Mouse (Mus musculus) heart, embryonic 11.5 days (tissue): ENCODE results near the gene Ticam1. TPM values are rescaled to one million over a fixed set of nuclear protein-coding genes. Genes with fewer than 3 reads are reported as not detected.
A peak's percentile ranks its signal among the peaks of the same experiment; 100 is the strongest.

Source experiments
- ATAC-seq: fragments of 200-750 bp; cut with Nextera tagmentation; replicated peaks from 2 replicates; pipeline ENCODE4 v1.8.0; 2017; ENCODE audit warnings: moderate library complexity; ENCODE audit not compliant: insufficient number of reproducible peaks, low FRiP score, low TSS enrichment
- H3K27ac ChIP-seq: fragments of 300-500 bp; sonication (generic); 2 replicates; pipeline ENCODE4 v1.5.1; 2014; ENCODE audit warnings: mild to moderate bottlenecking, low read depth, low read length
- H3K27me3 ChIP-seq: fragments of 300-500 bp; sonication (generic); 2 replicates; pipeline ENCODE4 v1.6.1; 2014; ENCODE audit warnings: mild to moderate bottlenecking, low read length, mixed read lengths; ENCODE audit not compliant: control insufficient read depth, insufficient read depth
- H3K36me3 ChIP-seq: fragments of 300-500 bp; sonication (generic); 2 replicates; pipeline ENCODE4 v1.6.1; 2014; ENCODE audit warnings: mild to moderate bottlenecking, low read length, moderate library complexity, mixed read lengths; ENCODE audit not compliant: control insufficient read depth, insufficient read depth
- H3K4me1 ChIP-seq: fragments of 300-500 bp; sonication (generic); 2 replicates; pipeline ENCODE4 v1.6.1; 2014; ENCODE audit warnings: low read length; ENCODE audit not compliant: control insufficient read depth, insufficient read depth
- H3K4me2 ChIP-seq: fragments of 300-500 bp; sonication (generic); 2 replicates; pipeline ENCODE4 v1.6.1; 2014; ENCODE audit warnings: mild to moderate bottlenecking, moderate library complexity
- H3K4me3 ChIP-seq: fragments of 300-500 bp; sonication (generic); 2 replicates; pipeline ENCODE4 v1.5.1; 2014; ENCODE audit warnings: low read depth, low read length
- H3K9ac ChIP-seq: fragments of 300-500 bp; sonication (generic); 2 replicates; pipeline ENCODE4 v1.6.1; 2014; ENCODE audit warnings: mild to moderate bottlenecking, low read depth, low read length, moderate library complexity
- H3K9me3 ChIP-seq: fragments of 300-500 bp; sonication (generic); replicated peaks from 2 replicates; pipeline ENCODE4 v1.6.1; 2016; ENCODE audit warnings: low read length; ENCODE audit not compliant: control insufficient read depth
- WGBS: fragments of 180-500 bp; shearing (Covaris S2); extraction: QIAGEN DNeasy Blood & Tissue Kit; methylation state at CpG from one replicate; pipeline ENCODE4 v1.1.7; 2014; ENCODE audit not compliant: insufficient replicate concordance; 5-methylcytosine and 5-hydroxymethylcytosine counted together
- polyA plus RNA-seq: library from polyadenylated mRNA; unstranded; fragments of >200 nt; fragmentation: Nextera tagmentation; extraction: Ambion mirVana; gene quantifications from 2 replicates; pipeline ENCODE4 v1.2.1, GENCODE M21; 2014

The Ticam1 gene
- polyA plus RNA-seq, 1 experiment from 2014 or later = 11.4 TPM

- Histone ChIP-seq H3K27ac (no peak overlapping the region), H3K27me3 (no peaks in the 10 kb centered on the region), H3K4me1 (peaks cover 24% of the 10 kb centered on the region), H3K9ac (no peak overlapping the region), H3K4me3 (no peak overlapping the region), H3K36me3 (peaks cover 40% of the 10 kb centered on the region), H3K9me3 (no peaks in the 10 kb centered on the region), H3K4me2 (no peak overlapping the region)
- WGBS = 92% methylated on average over 11 of the region's 11 CpGs
- ATAC-seq = no peak
Observed at GRCm38 (mm10) chr17:56285995-56286394, 9.4 kb upstream of the Ticam1 start.

GRCm38 (mm10) chr17:56283316-56283715, 6.7 kb upstream of the Ticam1 start:
- Histone ChIP-seq H3K27ac (no peak overlapping the region), H3K36me3 (peaks cover 47% of the 10 kb centered on the region), H3K9me3 (no peaks in the 10 kb centered on the region), H3K27me3 (no peaks in the 10 kb centered on the region), H3K4me1 (peaks cover 8% of the 10 kb centered on the region), H3K4me3 (no peak overlapping the region), H3K4me2 (no peak overlapping the region), H3K9ac (no peak overlapping the region)
- WGBS = 90% methylated on average over 8 of the region's 8 CpGs
- ATAC-seq = no peak

- Histone ChIP-seq H3K9me3 (no peaks in the 10 kb centered on the region), H3K27me3 (no peaks in the 10 kb centered on the region), H3K27ac (no peak overlapping the region), H3K4me3 (no peak overlapping the region), H3K4me1 (peaks cover 6% of the 10 kb centered on the region), H3K4me2 (no peak overlapping the region), H3K36me3 (peaks cover 47% of the 10 kb centered on the region), H3K9ac (no peak overlapping the region)
- ATAC-seq = no peak
- 80% methylated on average over 4 of the region's 4 CpGs for WGBS
Observed at GRCm38 (mm10) chr17:56282802-56283201, 6.2 kb upstream of the Ticam1 start.

GRCm38 (mm10) chr17:56281193-56281592, 4.6 kb upstream of the Ticam1 start:
- H3K9ac ChIP-seq = no peak overlapping the region
- H3K9me3 ChIP-seq = no peaks in the 10 kb centered on the region
- peaks cover 42% of the 10 kb centered on the region for H3K36me3 ChIP-seq
- peaks cover 14% of the 10 kb centered on the region for H3K4me1 ChIP-seq
- 88% methylated on average over 12 of the region's 12 CpGs for WGBS
- ATAC-seq = no peak
- no peak overlapping the region for H3K27ac ChIP-seq
- no peaks in the 10 kb centered on the region for H3K27me3 ChIP-seq
- H3K4me3 ChIP-seq = no peak overlapping the region
- H3K4me2 ChIP-seq = no peak overlapping the region

GRCm38 (mm10) chr17:56279481-56280155, 3.0 kb upstream of the Ticam1 start:
- Histone ChIP-seq H3K9ac (no peak overlapping the region), H3K9me3 (no peaks in the 10 kb centered on the region), H3K4me1 (peaks cover 14% of the 10 kb centered on the region), H3K36me3 (peaks cover 28% of the 10 kb centered on the region), H3K27ac (no peak overlapping the region), H3K4me2 (no peak overlapping the region), H3K27me3 (no peaks in the 10 kb centered on the region), H3K4me3 (no peak overlapping the region)
- no peak for ATAC-seq
- WGBS = 83% methylated on average over 12 of the region's 12 CpGs

GRCm38 (mm10) chr17:56278340-56278739, 1.8 kb upstream of the Ticam1 start:
- Histone ChIP-seq H3K27me3 (no peaks in the 10 kb centered on the region), H3K9me3 (no peaks in the 10 kb centered on the region), H3K4me2 (no peak overlapping the region), H3K27ac (peak overlapping the region; percentile 92), H3K4me3 (no peak overlapping the region), H3K9ac (no peak overlapping the region), H3K4me1 (peaks cover 19% of the 10 kb centered on the region), H3K36me3 (peaks cover 24% of the 10 kb centered on the region)
- no peak for ATAC-seq
- WGBS = 80% methylated on average over 5 of the region's 5 CpGs

- H3K27ac ChIP-seq = peak overlapping the region; percentile 92
- H3K9me3 ChIP-seq = no peaks in the 10 kb centered on the region
- no peaks in the 10 kb centered on the region for H3K27me3 ChIP-seq
- H3K4me2 ChIP-seq = peak overlapping the region; percentile 83
- H3K9ac ChIP-seq = peak overlapping the region; percentile 68
- H3K4me3 ChIP-seq = peak overlapping the region; percentile 65
- peaks cover 19% of the 10 kb centered on the region for H3K4me1 ChIP-seq
- H3K36me3 ChIP-seq = peaks cover 17% of the 10 kb centered on the region
- 29% methylated on average over 2 of the region's 2 CpGs for WGBS
- ATAC-seq = no peak
Observed at GRCm38 (mm10) chr17:56277567-56277893, 944 bp upstream of the Ticam1 start.

- 18% methylated on average over 5 of the region's 5 CpGs for WGBS
- 0 out of 2 replicates have a peak, but pooled peaks have one; percentile 16 for ATAC-seq
- Histone ChIP-seq H3K9me3 (no peaks in the 10 kb centered on the region), H3K36me3 (peaks cover 23% of the 10 kb centered on the region), H3K27ac (peak overlapping the region; percentile 89), H3K4me2 (peak overlapping the region; percentile 83), H3K4me3 (peak overlapping the region; percentile 65), H3K4me1 (peaks cover 19% of the 10 kb centered on the region), H3K9ac (peak overlapping the region; percentile 89), H3K27me3 (no peaks in the 10 kb centered on the region)
Observed at GRCm38 (mm10) chr17:56275842-56276480, 625 bp downstream of the Ticam1 start.

GRCm38 (mm10) chr17:56273986-56274385, 2.6 kb downstream of the Ticam1 start:
- Histone ChIP-seq H3K9ac (no peak overlapping the region), H3K27me3 (no peaks in the 10 kb centered on the region), H3K27ac (no peak overlapping the region), H3K9me3 (no peaks in the 10 kb centered on the region), H3K4me2 (no peak overlapping the region), H3K4me3 (no peak overlapping the region), H3K4me1 (peaks cover 24% of the 10 kb centered on the region), H3K36me3 (peaks cover 20% of the 10 kb centered on the region)
- WGBS = 86% methylated on average over 5 of the region's 5 CpGs
- no peak for ATAC-seq
